Mouse (Mus musculus) kidney, adult 10 weeks (tissue): Measurements from ENCODE around the gene Tex16. TPM values are rescaled to one million over a fixed set of nuclear protein-coding genes. Genes with fewer than 3 reads are reported as not detected.

Experiments
- polyA plus RNA-seq: library from polyadenylated mRNA; stranded (reverse); fragments of 350-450 nt; fragmentation: Illumina TruSeq; extraction: RNeasy Lipid Tissue Mini Kit (QIAGEN cat#74804); gene quantifications from one replicate; pipeline ENCODE4 v1.2.3, GENCODE M21; 2014; ENCODE audit warnings: low read depth, low replicate concordance

The Tex16 gene
- not detected for polyA plus RNA-seq

GRCm38 (mm10) chrX:112010707-112011106 is at the start of gene Tex16:
Tex16 (plus strand) TSS chrX:112011007.

Other genes starting within 250 kb of the Tex16 start
- gene Gm45194, start 119.6 kb upstream of the Tex16 start, polyA plus RNA-seq: not detected
- gene 4933403O08Rik, start 228.0 kb downstream of the Tex16 start, polyA plus RNA-seq: not detected